Mouse (Mus musculus) lung, embryonic 14.5 days (tissue): ENCODE measurements around the gene Ptgfrn. TPM values are rescaled to one million over a fixed set of nuclear protein-coding genes. Genes with fewer than 3 reads are reported as not detected.

ENCODE experiments used
- ATAC-seq: fragments of 200-750 bp; cut with Nextera tagmentation; 2 replicates; pipeline ENCODE4 v1.8.0; 2017; ENCODE audit warnings: mild to moderate bottlenecking, moderate TSS enrichment, moderate library complexity; ENCODE audit not compliant: insufficient read depth
- DNase-seq: peaks from one replicate; pipeline ENCODE4 v3.0.0-alpha.2; 2015
- H3K27ac ChIP-seq: fragments of 300-500 bp; sonication (generic); 2 replicates; pipeline ENCODE4 v1.5.1; 2014; ENCODE audit warnings: low read depth, mild to moderate bottlenecking, moderate library complexity
- H3K27me3 ChIP-seq: fragments of 300-500 bp; sonication (generic); 2 replicates; pipeline ENCODE4 v1.6.1; 2014; ENCODE audit warnings: low read length, control low read depth; ENCODE audit not compliant: insufficient read depth
- H3K36me3 ChIP-seq: fragments of 300-500 bp; sonication (generic); 2 replicates; pipeline ENCODE4 v1.6.1; 2014; ENCODE audit warnings: control low read depth; ENCODE audit not compliant: insufficient read depth
- H3K4me1 ChIP-seq: fragments of 300-500 bp; sonication (generic); 2 replicates; pipeline ENCODE4 v1.6.1; 2014; ENCODE audit warnings: antibody characterized with exemption, control low read depth; ENCODE audit not compliant: insufficient read depth
- H3K4me2 ChIP-seq: fragments of 300-500 bp; sonication (generic); 2 replicates; pipeline ENCODE4 v1.6.1; 2014; ENCODE audit warnings: mild to moderate bottlenecking
- H3K4me3 ChIP-seq: fragments of 300-500 bp; sonication (generic); 2 replicates; pipeline ENCODE4 v1.5.1; 2014; ENCODE audit warnings: low read depth, low read length
- H3K9ac ChIP-seq: fragments of 300-500 bp; sonication (generic); 2 replicates; pipeline ENCODE4 v1.6.1; 2014
- H3K9me3 ChIP-seq: fragments of 300-500 bp; sonication (generic); 2 replicates; pipeline ENCODE4 v1.6.1; 2016; ENCODE audit warnings: low read depth, low read length, control low read depth
- CTCF ChIP-seq: IDR thresholded peaks from 2 replicates; pipeline ENCODE4 v1.5.1; 2016; ENCODE audit warnings: antibody characterized with exemption, low read depth
- WGBS: fragments of 180-500 bp; shearing (Covaris S2); extraction: QIAGEN DNeasy Blood & Tissue Kit; methylation state at CpG from one replicate; pipeline ENCODE4 v1.1.7; 2014; 5-methylcytosine and 5-hydroxymethylcytosine counted together
- polyA plus RNA-seq: library from polyadenylated mRNA; unstranded; fragments of >200 nt; fragmentation: Nextera tagmentation; extraction: Ambion mirVana; gene quantifications from 2 replicates; pipeline ENCODE4 v1.2.1, GENCODE M21; 2014

Gene Ptgfrn
- polyA plus RNA-seq, 1 experiment from 2014 or later, result 7.9 TPM

GRCm38 (mm10) chr3:101099701-101100357 lies 10.2 kb downstream of the Ptgfrn start:
- Histone ChIP-seq H3K27ac (no peak overlapping the region), H3K36me3 (no peaks in the 10 kb centered on the region), H3K9me3 (no peaks in the 10 kb centered on the region), H3K9ac (no peak overlapping the region), H3K27me3 (no peaks in the 10 kb centered on the region), H3K4me2 (no peak overlapping the region), H3K4me3 (no peak overlapping the region), H3K4me1 (peaks cover 10% of the 10 kb centered on the region)
- DNase-seq, result peak; percentile 80
- no peak for TF ChIP-seq CTCF
- ATAC-seq, result peak; percentile 45
- 31% methylated on average over 9 of the region's 9 CpGs for WGBS

DNA sequence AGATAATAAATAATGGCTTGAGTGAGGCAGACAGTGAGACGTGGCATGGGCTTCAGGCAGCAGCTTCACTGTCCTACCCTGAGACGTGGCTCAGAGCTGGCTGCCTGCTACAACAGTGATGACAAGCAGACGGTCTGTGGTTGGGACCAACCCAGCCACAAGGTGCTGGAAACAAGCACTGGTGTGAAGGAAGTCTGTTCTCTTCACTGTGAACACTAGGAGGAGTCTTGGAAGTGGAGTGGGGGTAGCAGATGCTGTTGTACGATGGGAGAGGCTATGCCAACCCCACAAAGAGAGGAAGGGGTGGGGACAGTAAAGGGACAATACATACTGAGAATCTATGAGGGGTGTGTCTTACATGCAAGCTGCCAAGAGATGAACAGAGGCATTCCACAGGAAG lies 12.0 kb downstream of the Ptgfrn start:
- no peaks in the 10 kb centered on the region for H3K27me3 ChIP-seq
- no peak overlapping the region for H3K4me3 ChIP-seq
- WGBS, result 58% methylated on average over 4 of the region's 4 CpGs
- ATAC-seq (0 out of 2 replicates have a peak, but pooled peaks have one; percentile 44), DNase-seq (no peak)
- no peak overlapping the region for H3K4me2 ChIP-seq
- no peak overlapping the region for H3K9ac ChIP-seq
- no peaks in the 10 kb centered on the region for H3K36me3 ChIP-seq
- peak; percentile 31; the same call in 1 of the 2 replicates for TF ChIP-seq CTCF
- no peaks in the 10 kb centered on the region for H3K9me3 ChIP-seq
- peaks cover 10% of the 10 kb centered on the region for H3K4me1 ChIP-seq
- H3K27ac ChIP-seq, result no peak overlapping the region

DNA sequence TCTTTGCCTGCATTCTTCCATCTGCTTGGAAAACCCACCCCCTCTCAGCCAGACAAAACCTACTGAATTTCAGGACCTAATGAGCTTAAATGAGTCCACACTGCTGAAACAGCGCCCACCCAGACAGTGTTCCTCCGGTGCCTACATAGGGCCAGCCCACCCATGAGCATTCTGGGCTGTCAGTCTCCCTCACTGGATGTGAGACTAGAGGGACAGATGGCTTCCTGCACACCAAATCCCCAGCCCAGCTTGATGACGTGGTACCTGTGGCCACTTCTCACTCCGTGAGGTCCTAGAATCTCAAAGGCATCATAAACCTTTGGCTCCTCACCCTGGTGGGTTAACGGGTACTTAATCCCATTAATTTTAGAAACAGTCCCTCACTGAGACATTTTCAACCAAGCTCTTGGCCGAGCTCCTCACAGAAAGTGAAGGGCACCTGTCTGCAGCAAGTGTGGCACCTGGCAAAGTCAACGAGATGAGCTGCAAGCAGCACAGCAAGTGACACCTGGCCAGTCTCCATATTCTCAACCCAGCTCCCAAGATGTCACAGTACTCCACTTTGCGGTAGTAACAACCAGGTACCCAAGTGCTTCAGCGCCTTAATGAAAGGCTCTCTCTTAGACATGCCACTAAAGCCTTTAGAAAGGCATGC lies 12.8 kb downstream of the Ptgfrn start:
- Histone ChIP-seq H3K27ac (no peak overlapping the region), H3K4me1 (peaks cover 10% of the 10 kb centered on the region), H3K4me3 (no peak overlapping the region), H3K36me3 (no peaks in the 10 kb centered on the region), H3K27me3 (no peaks in the 10 kb centered on the region), H3K9ac (no peak overlapping the region), H3K4me2 (no peak overlapping the region), H3K9me3 (no peaks in the 10 kb centered on the region)
- WGBS, result 75% methylated on average over 9 of the region's 9 CpGs
- no peak for TF ChIP-seq CTCF
- ATAC-seq, result no peak
- no peak for DNase-seq

DNA sequence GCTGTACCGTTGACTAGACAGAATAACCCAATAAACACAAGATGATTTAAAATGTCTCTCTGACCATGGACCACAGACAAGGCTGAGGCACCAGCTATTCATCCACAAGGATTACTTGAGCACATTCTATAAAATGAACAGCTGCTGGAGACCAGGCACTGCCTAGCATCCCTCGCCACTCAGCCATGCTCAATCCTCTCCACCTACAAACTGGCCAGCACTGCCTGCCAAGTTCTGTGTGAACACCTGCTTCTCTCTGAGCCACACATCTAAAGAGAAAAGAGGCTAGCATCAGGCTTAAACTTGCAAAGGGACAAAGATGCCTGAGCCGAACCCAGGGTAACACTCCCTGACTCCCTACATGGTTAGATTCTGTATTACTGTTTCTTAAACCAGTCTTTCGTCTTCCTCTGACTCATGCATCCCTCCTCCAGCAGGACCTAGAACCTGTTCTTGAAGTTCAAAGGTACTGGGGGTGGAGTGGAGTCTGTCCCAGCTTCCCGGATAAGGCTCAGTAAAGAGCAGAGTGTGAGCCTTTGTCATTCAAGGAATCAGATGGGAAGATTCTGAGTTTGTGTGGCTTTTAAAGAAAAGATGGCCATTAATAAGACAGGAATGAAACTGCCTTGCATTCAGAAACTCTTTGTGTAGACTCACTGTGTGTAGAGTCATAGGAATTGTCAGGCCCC lies 14.2 kb downstream of the Ptgfrn start:
- no peaks in the 10 kb centered on the region for H3K9me3 ChIP-seq
- H3K27ac ChIP-seq, result no peak overlapping the region
- H3K36me3 ChIP-seq, result no peaks in the 10 kb centered on the region
- ATAC-seq (no peak), DNase-seq (no peak)
- no peak overlapping the region for H3K4me2 ChIP-seq
- H3K9ac ChIP-seq, result no peak overlapping the region
- H3K4me1 ChIP-seq, result peaks cover 10% of the 10 kb centered on the region
- no peaks in the 10 kb centered on the region for H3K27me3 ChIP-seq
- H3K4me3 ChIP-seq, result no peak overlapping the region
- WGBS, result 80% methylated on average over 5 of the region's 5 CpGs
- no peak; the same call in 1 of the 2 replicates for TF ChIP-seq CTCF

- Histone ChIP-seq H3K27me3 (no peaks in the 10 kb centered on the region), H3K27ac (no peak overlapping the region), H3K4me1 (no peaks in the 10 kb centered on the region), H3K4me2 (no peak overlapping the region), H3K9me3 (no peaks in the 10 kb centered on the region), H3K4me3 (no peak overlapping the region), H3K36me3 (no peaks in the 10 kb centered on the region), H3K9ac (no peak overlapping the region)
- DNase-seq (no peak), ATAC-seq (no peak)
- TF ChIP-seq CTCF, result no peak
- 79% methylated on average over 13 of the region's 13 CpGs for WGBS
Measured at GRCm38 (mm10) chr3:101092202-101092601, 17.9 kb downstream of the Ptgfrn start.

DNA sequence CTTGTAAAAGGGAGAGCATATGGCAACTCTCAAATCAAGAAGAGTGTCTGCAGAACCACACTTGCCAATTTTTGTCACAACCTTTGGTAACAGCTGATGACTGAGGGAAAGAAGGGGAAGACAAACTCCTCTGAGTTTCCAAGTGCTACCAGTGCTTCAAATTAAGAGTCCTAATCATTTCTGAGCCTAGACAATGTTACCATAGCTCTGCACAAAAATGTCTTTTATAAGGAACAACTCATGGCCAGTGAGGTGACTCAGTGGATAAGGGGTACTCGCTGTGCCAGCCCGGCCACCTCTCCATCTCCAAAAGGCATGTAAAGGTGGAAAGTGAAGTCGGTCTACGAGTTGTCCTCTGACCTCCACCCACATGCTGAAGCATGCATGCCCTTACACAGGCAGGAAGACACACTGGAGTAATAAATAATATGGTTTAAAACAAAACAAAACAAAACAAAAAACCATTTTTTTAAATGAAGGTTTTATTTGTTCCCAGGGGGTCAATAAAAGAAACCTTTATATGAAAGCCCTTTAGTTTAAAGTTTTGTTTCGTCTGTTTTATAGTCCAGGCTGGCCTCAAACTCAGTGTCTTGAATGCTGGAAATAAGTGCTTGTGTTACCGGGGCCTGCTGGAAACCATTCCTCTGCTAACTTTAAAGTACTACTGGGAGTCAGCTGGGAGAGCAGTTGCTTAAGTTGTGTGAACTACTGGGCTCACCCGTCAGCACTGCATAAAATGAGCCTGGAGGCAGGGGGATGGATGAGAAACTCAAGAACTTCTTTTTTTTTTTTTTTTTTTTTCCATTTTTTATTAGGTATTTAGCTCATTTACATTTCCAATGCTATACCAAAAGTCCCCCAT lies 23.3 kb downstream of the Ptgfrn start:
- ATAC-seq (0 out of 2 replicates have a peak, but pooled peaks have one; percentile 17), DNase-seq (peak; percentile 59)
- 63% methylated on average over 7 of the region's 7 CpGs for WGBS
- TF ChIP-seq CTCF, result no peak
- H3K27ac ChIP-seq, result no peak overlapping the region
- H3K4me2 ChIP-seq, result no peak overlapping the region
- H3K4me1 ChIP-seq, result no peaks in the 10 kb centered on the region
- no peaks in the 10 kb centered on the region for H3K9me3 ChIP-seq
- H3K9ac ChIP-seq, result no peak overlapping the region
- no peaks in the 10 kb centered on the region for H3K27me3 ChIP-seq
- no peak overlapping the region for H3K4me3 ChIP-seq
- no peaks in the 10 kb centered on the region for H3K36me3 ChIP-seq
